Mouse (Mus musculus) kidney, postnatal 14 days (tissue): ENCODE measurements around the gene Daam2.

Source experiments
- DNase-seq: peaks from one replicate; pipeline ENCODE4 v3.0.0; 2022; ENCODE audit warnings: mixed read lengths

Daam2 gene

GRCm38 (mm10) chr17:49563830-49564470, at the start of gene Daam2:
TSS of gene Daam2 (minus strand) at chr17:49564343.
- DNase-seq = peak; percentile 88

DNA sequence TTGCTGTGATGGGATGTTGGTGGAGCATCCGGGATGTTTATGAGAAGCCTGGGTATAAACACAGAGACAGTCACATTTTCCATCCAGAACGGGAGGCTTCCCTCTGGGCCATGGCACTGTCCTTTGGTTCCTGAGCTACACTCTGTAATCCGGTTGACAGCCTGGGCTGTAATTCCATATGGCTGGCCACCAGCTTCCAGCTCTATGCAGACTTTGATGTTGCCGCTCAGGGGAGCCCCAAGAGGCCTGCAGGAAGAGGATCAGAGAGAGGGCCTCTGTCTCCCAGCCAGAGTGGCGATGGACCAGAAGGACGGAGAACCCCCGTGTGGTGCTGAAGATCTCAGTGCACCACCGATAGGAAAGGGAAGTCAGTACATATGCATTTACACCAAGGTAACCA, 46.2 kb upstream of the Daam2 start:
- no peak for DNase-seq

- DNase-seq = no peak
These were observed 43.3 kb upstream of the Daam2 start for GRCm38 (mm10) chr17:49607351-49608027.

DNA sequence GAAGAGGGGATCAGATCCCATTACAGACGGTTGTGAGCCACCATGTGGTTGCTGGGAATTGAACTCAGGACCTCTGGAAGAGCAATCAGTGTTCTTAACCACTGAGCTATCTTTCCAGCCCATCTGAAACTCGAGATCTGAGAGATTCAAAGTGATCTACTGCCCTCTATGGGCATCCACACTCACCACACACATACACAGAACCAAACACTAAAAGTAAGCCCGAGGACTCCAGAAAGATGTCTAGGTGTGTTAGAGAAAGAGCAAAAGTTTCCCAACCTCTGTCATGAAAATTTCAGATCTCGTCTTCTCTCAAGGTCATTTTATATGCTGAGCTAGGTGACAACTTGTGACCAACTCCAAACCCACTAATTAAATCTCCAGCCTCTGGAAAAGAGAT, 41.3 kb upstream of the Daam2 start:
- DNase-seq = no peak

GRCm38 (mm10) chr17:49590051-49590450, 25.9 kb upstream of the Daam2 start:
- no peak for DNase-seq

DNA sequence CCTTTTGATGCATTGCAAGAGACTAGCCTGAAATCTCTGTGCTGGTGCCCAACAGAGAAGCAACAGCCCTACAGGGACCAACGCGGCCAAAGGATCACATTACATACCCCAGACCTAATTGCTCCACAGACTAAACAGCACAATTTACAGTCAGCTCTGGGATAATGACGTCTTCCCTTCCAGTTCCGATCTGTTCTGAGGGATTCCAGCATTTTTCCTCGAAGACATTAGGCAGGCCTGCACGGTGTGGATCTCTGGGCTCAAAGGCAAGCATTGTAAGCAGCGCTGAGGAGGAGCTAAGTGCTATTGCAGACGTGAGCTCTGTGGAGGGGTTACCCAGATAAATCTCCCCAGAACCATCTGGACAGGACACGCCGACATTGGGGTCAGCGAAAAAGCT, 18.3 kb upstream of the Daam2 start:
- DNase-seq = no peak

- no peak for DNase-seq
These were observed 13.2 kb upstream of the Daam2 start for GRCm38 (mm10) chr17:49577321-49577720.

GRCm38 (mm10) chr17:49568717-49569116, 4.6 kb upstream of the Daam2 start:
- no peak for DNase-seq

DNA sequence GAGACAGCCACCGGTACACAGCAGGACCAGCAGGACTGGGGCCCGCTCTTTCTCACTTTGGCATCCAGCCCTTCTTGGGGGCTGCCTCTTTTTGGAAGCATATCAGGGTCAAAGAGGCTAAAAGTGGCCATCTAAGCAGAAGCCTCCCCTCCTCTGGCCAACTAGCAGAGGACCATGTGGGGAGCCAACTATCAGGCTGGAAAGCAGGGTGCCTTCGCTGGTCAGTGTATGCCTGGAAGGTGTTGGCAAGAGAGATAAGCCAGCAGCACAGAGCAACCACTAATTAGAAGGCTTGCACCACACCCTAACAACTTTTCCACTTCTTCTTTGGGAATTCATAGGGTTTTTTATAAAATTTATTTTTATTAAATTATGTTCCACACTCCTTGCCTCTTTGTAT, 346 bp upstream of the Daam2 start:
- no peak for DNase-seq

DNA sequence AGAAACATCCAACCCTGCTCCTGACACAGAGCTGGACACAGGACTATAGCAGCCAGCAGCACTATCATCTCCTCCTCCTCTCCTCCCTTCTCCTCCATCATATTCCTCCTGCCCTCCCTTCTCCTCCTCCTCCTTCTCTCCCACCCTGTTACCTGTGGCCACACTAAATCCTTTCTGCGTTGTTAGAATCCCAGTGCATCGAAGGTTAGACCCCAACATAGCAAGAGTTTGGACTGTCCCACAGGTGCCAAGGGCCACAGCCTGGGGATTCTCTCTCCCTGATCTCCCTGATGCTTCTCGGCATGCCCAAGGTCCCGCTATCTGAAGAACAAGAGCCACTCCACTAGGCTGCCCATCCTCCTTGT, 745 bp downstream of the Daam2 start:
- DNase-seq = no peak

- DNase-seq = no peak
These were observed 1.3 kb downstream of the Daam2 start for GRCm38 (mm10) chr17:49562701-49563415.

DNA sequence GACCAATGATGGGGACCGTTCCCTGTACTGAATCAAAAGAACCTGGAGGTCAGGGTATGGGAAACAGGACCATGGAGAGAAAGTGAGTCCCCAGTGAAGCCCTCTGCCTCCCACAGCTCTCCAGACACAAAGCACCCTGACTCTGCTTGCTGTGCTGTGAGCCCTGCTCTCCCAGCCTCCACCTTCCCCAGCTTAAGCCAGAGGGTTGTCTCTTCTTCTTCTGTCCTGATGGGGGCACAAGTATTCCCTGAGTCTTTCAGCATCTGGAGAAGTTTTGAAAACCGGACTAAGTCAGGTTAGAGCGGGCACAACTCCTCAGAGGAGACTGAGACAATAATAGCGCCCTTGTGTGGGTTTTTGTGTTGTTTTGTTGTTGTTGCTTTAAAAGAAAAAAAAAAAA, 2.2 kb downstream of the Daam2 start:
- DNase-seq = no peak

- peak; percentile 58 for DNase-seq
These were observed 4.3 kb downstream of the Daam2 start for GRCm38 (mm10) chr17:49559786-49560289.

- no peak for DNase-seq
These were observed 8.0 kb downstream of the Daam2 start for GRCm38 (mm10) chr17:49556169-49556568.

- DNase-seq = no peak
These were observed 12.2 kb downstream of the Daam2 start for GRCm38 (mm10) chr17:49551991-49552390.

DNA sequence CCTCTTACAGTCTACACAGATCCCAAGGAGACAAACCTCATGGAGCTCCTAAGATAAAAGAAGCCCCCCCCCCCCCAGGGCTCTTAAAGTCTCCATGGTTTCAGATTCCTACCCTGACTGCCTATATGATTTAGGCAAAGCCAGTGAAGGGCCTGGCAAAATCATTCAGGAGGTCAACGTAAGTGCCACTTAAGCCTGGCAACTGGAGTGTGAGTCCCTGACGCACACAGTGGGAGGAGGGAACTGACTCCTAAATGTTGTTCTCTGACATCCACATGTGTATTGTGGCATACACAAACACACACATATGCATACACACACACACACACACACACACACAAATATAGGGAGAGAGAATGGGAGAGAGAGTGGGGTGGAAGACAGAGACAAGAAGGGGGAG, 12.7 kb downstream of the Daam2 start:
- no peak for DNase-seq

- no peak for DNase-seq
These were observed 18.1 kb downstream of the Daam2 start for GRCm38 (mm10) chr17:49545997-49546396.

DNA sequence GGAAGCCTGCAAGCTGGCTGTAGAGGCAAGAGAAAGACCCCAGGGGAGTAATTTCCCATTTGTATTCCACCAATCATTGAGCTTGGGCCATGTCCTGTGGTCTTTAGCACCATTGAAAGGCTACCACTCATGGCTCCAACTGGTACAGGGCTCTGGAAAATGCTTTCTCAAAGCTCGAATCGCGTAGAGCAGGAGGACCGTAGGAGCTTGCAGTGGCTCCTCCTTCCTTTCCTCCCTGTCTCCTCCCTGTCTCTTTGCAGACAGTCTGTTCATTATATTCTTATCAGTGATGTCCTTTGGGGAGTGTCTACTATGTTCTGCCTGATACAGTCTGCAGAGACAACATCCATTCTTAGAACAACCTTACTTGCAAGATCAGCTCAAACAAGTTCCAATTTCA, 18.7 kb downstream of the Daam2 start:
- no peak for DNase-seq

GRCm38 (mm10) chr17:49544561-49544960, 19.6 kb downstream of the Daam2 start:
- no peak for DNase-seq

GRCm38 (mm10) chr17:49540706-49541105, 23.4 kb downstream of the Daam2 start:
- DNase-seq = no peak

DNA sequence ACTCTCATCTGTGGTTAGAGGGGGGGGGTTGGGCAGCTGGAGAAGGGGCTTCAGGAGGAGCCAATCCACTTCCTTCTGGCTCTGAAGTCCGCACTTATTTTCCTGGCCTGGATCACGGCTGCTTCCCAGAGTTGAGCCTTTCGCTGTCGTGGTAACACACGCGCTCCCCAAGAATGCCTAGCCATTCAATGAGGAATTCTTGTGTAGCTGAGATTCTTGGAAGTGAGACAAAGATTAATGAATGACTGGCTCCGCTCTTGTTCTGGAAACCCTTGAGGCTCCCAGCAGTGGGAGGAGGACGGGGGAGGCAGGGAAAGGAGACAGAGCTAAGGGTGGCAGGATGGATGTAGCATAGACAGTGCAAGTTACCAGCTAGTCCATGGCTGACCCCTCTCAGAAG, 24.9 kb downstream of the Daam2 start:
- DNase-seq = peak; percentile 79

- DNase-seq = no peak
These were observed 28.6 kb downstream of the Daam2 start for GRCm38 (mm10) chr17:49535580-49535979.

DNA sequence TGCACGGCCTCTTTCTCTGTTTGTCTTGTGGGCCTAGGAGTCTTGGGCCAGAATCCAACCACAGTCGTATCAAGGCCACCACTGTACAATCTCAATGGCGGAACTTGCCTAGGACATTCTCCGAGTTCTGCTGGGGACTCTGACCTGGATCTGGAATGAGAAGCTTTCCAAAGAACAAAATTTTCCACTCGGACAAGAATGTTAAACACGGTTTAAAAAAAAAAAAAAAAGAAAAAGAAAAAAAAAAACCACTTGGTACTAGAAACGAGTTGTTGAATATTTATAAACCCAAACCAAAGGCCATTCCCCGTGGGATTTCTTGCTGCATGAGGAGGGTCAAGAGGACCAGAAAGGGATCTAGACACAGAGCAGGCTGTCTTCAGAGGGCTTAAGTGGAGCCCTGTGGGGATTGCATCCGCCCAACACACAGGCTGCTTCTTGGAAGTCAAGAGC, 29.9 kb downstream of the Daam2 start:
- peak; percentile 82 for DNase-seq

GRCm38 (mm10) chr17:49531661-49532060, 32.5 kb downstream of the Daam2 start:
- DNase-seq = no peak
